Mouse (Mus musculus) G1E (cell line): ENCODE measurements at regions not wholly inside any gene's neighbourhood (a gene's known extent, or its start where the extent isn't known, plus 50 kb on each side); places are given as distances from the start of the nearest gene placed in this dataset.

ENCODE experiments used
- ATAC-seq: 2 replicates; pipeline ENCODE4 v1.8.0; 2016; ENCODE audit warnings: mild to moderate bottlenecking; ENCODE audit not compliant: insufficient number of reproducible peaks, poor library complexity, low FRiP score, severe bottlenecking; ENCODE audit errors: extremely low read depth
- DNase-seq: peaks from one replicate; pipeline ENCODE4 v3.0.0; 2012; ENCODE audit warnings: low spot score
- H3K27me3 ChIP-seq: 2 replicates; pipeline ENCODE4 v1.6.1; 2012; ENCODE audit warnings: mild to moderate bottlenecking, low read length, inconsistent platforms; ENCODE audit not compliant: insufficient read depth
- H3K36me3 ChIP-seq: replicated peaks from 2 replicates; pipeline ENCODE3; 2012; ENCODE audit warnings: mild to moderate bottlenecking, inconsistent platforms
- H3K4me1 ChIP-seq: 2 replicates; pipeline ENCODE4 v1.6.1; 2012; ENCODE audit warnings: low read depth, low read length, inconsistent platforms, mixed read lengths; ENCODE audit not compliant: insufficient read depth
- H3K4me3 ChIP-seq: 2 replicates; pipeline ENCODE4 v1.5.1; 2012; ENCODE audit warnings: low read depth, mild to moderate bottlenecking, inconsistent platforms, low read length, moderate library complexity, mixed read lengths
- H3K9me3 ChIP-seq: replicated peaks from 2 replicates; pipeline ENCODE4 v1.6.1; 2012; ENCODE audit warnings: inconsistent platforms
- CTCF ChIP-seq: IDR thresholded peaks from 2 replicates; pipeline ENCODE4 v1.5.1; 2012; ENCODE audit warnings: low read depth, low read length, inconsistent platforms, mixed read lengths
- GATA1 ChIP-seq: IDR thresholded peaks from 2 replicates; pipeline ENCODE4 v1.6.1; 2012; ENCODE audit warnings: borderline replicate concordance, low read length, inconsistent platforms, mixed read lengths
- GATA2 ChIP-seq: IDR thresholded peaks from 2 replicates; pipeline ENCODE4 v1.6.1; 2012; ENCODE audit warnings: low read depth, low read length, inconsistent platforms, borderline replicate concordance
- POLR2AphosphoS5 ChIP-seq: IDR thresholded peaks from 2 replicates; pipeline ENCODE4 v1.6.1; 2012; ENCODE audit warnings: low read depth, low read length, inconsistent platforms; ENCODE audit not compliant: insufficient replicate concordance
- TAL1 ChIP-seq: conservative IDR thresholded peaks from 2 replicates; pipeline ENCODE4 v1.6.1; 2012; ENCODE audit warnings: low read depth, low read length, inconsistent platforms, mixed read lengths

GRCm38 (mm10) chr2:11365371-11365770, 188.5 kb downstream of the Pfkfb3 start:
- TF ChIP-seq GATA2 = no peak
- no peak for TF ChIP-seq CTCF
- no peak for TF ChIP-seq TAL1
- TF ChIP-seq GATA1 = no peak
- TF ChIP-seq POLR2AphosphoS5 = no peak
- Histone ChIP-seq H3K9me3 (no peaks in the 10 kb centered on the region), H3K4me3 (no peak overlapping the region), H3K36me3 (no peaks in the 10 kb centered on the region), H3K27me3 (0 out of 2 replicates have a peak, but pooled peaks cover 4% of the 10 kb centered on the region), H3K4me1 (no peaks in the 10 kb centered on the region)
- no peak for ATAC-seq
- DNase-seq = no peak

GRCm38 (mm10) chr2:11364111-11364510, 189.8 kb downstream of the Pfkfb3 start:
- DNase-seq (no peak), ATAC-seq (no peak)
- Histone ChIP-seq H3K4me1 (no peaks in the 10 kb centered on the region), H3K9me3 (no peaks in the 10 kb centered on the region), H3K4me3 (no peak overlapping the region), H3K36me3 (no peaks in the 10 kb centered on the region), H3K27me3 (0 out of 2 replicates have a peak, but pooled peaks cover 4% of the 10 kb centered on the region)
- TF ChIP-seq CTCF = no peak
- no peak for TF ChIP-seq POLR2AphosphoS5
- no peak for TF ChIP-seq GATA1
- TF ChIP-seq TAL1 = no peak
- TF ChIP-seq GATA2 = no peak

GRCm38 (mm10) chr2:11363061-11363464, 190.8 kb downstream of the Pfkfb3 start:
- no peaks in the 10 kb centered on the region for H3K4me1 ChIP-seq
- no peak for ATAC-seq
- TF ChIP-seq CTCF (no peak), GATA1 (no peak), GATA2 (no peak), TAL1 (no peak), POLR2AphosphoS5 (no peak)

GRCm38 (mm10) chr2:11362205-11362994, 190.5 kb downstream of the Prkcq start:
- no peaks in the 10 kb centered on the region for H3K4me1 ChIP-seq

More at GRCm38 (mm10) chr2:11363061-11363464, 190.8 kb downstream of the Pfkfb3 start:
- no peak for DNase-seq
- Histone ChIP-seq H3K9me3 (no peaks in the 10 kb centered on the region), H3K4me3 (no peak overlapping the region), H3K36me3 (no peaks in the 10 kb centered on the region), H3K27me3 (0 out of 2 replicates have a peak, but pooled peaks cover 4% of the 10 kb centered on the region)

GRCm38 (mm10) chr2:11359280-11359679, 187.4 kb downstream of the Prkcq start:
- Histone ChIP-seq H3K4me3 (no peak overlapping the region), H3K9me3 (no peaks in the 10 kb centered on the region), H3K27me3 (no peaks in the 10 kb centered on the region), H3K36me3 (no peaks in the 10 kb centered on the region), H3K4me1 (no peaks in the 10 kb centered on the region)
- DNase-seq = no peak
- TF ChIP-seq GATA2 = no peak
- no peak for TF ChIP-seq POLR2AphosphoS5
- no peak for TF ChIP-seq CTCF
- no peak for TF ChIP-seq GATA1
- no peak for TF ChIP-seq TAL1
- ATAC-seq = no peak

More at GRCm38 (mm10) chr2:11362205-11362994, 190.5 kb downstream of the Prkcq start:
- 0 out of 2 replicates have a peak, but pooled peaks cover 4% of the 10 kb centered on the region for H3K27me3 ChIP-seq
- TF ChIP-seq GATA1 = no peak
- TF ChIP-seq POLR2AphosphoS5 = no peak
- TF ChIP-seq TAL1 = no peak
- no peak for TF ChIP-seq GATA2
- no peak for TF ChIP-seq CTCF
- no peak for ATAC-seq
- DNase-seq = no peak
- H3K9me3 ChIP-seq = no peaks in the 10 kb centered on the region
- H3K4me3 ChIP-seq = no peak overlapping the region
- H3K36me3 ChIP-seq = no peaks in the 10 kb centered on the region

- TF ChIP-seq TAL1 (no peak), GATA1 (no peak), POLR2AphosphoS5 (no peak), CTCF (no peak), GATA2 (no peak)
- DNase-seq = no peak
- Histone ChIP-seq H3K9me3 (no peaks in the 10 kb centered on the region), H3K27me3 (no peaks in the 10 kb centered on the region), H3K4me1 (no peaks in the 10 kb centered on the region), H3K36me3 (no peaks in the 10 kb centered on the region), H3K4me3 (no peak overlapping the region)
- no peak for ATAC-seq
These were observed 184.8 kb downstream of the Prkcq start for GRCm38 (mm10) chr2:11356714-11357113.
